Mouse (Mus musculus): Measurements from ENCODE around the gene Crtam. TPM values are rescaled to one million over a fixed set of nuclear protein-coding genes. Genes with fewer than 3 reads are reported as not detected.

Gene Crtam
- polyA plus RNA-seq, 1 experiment, result not detected

DNA sequence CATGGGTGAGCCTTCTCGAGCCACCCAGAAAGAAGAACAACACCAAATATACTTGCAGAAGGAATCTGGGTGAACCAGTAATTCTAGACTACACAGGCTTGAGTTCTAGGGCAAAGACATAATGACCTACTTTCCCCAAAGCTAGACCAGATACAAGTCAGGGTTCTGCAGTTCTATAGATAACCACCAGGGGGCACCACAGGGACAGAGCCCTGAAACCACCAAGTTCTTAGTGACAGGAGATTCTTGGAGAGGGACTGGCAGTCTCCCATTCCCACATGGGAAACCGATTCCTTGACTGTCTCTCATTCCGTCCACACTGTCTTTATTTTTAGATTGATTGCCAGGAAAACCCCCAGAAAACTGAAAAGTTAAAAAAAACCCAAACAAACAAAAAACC is 40.2 kb upstream of the Crtam start:
- Histone ChIP-seq H3K27ac (ENCODE audit: insufficient read depth, low read length) (no peak overlapping the region), H3K4me1 (ENCODE audit: control insufficient read depth, insufficient read depth, low read length) (peaks cover 4% of the 10 kb centered on the region; the same call in 1 of the 2 replicates), H3K4me3 (ENCODE audit: insufficient read depth, low read length) (no peak overlapping the region)
- peak; percentile 9; the same call in 1 of the 2 replicates for TF ChIP-seq CTCF (IDR thresholded peaks at IDR 0.05; ENCODE audit: borderline replicate concordance, insufficient read depth, low read length)
- TF ChIP-seq POLR2A (IDR thresholded peaks at IDR 0.05; ENCODE audit: low read depth, low read length), result no peak

GRCm38 (mm10) chr9:41043641-41044040 is 39.2 kb upstream of the Crtam start:
- Histone ChIP-seq H3K4me1 (ENCODE audit: control insufficient read depth, insufficient read depth, low read length) (peaks cover under 1% of the 10 kb centered on the region; the same call in 1 of the 2 replicates), H3K4me3 (ENCODE audit: insufficient read depth, low read length) (no peak overlapping the region), H3K27ac (ENCODE audit: insufficient read depth, low read length) (no peak overlapping the region)
- TF ChIP-seq CTCF (IDR thresholded peaks at IDR 0.05; ENCODE audit: borderline replicate concordance, insufficient read depth, low read length) (no peak), POLR2A (IDR thresholded peaks at IDR 0.05; ENCODE audit: low read depth, low read length) (no peak)

- Histone ChIP-seq H3K4me3 (ENCODE audit: insufficient read depth, low read length) (no peak overlapping the region), H3K4me1 (ENCODE audit: control insufficient read depth, insufficient read depth, low read length) (no peaks in the 10 kb centered on the region), H3K27ac (ENCODE audit: insufficient read depth, low read length) (no peak overlapping the region)
- no peak for TF ChIP-seq POLR2A (IDR thresholded peaks at IDR 0.05; ENCODE audit: low read depth, low read length)
Measured at GRCm38 (mm10) chr9:41041404-41041803, 37.0 kb upstream of the Crtam start.

- H3K4me3 ChIP-seq (ENCODE audit: insufficient read depth, low read length), result no peak overlapping the region
- no peak overlapping the region for H3K27ac ChIP-seq (ENCODE audit: insufficient read depth, low read length)
- no peaks in the 10 kb centered on the region for H3K4me1 ChIP-seq (ENCODE audit: control insufficient read depth, insufficient read depth, low read length)
- TF ChIP-seq POLR2A (IDR thresholded peaks at IDR 0.05; ENCODE audit: low read depth, low read length) (no peak), CTCF (IDR thresholded peaks at IDR 0.05; ENCODE audit: borderline replicate concordance, insufficient read depth, low read length) (no peak)
Measured at GRCm38 (mm10) chr9:41038150-41038664, 33.8 kb upstream of the Crtam start.

- Histone ChIP-seq H3K4me3 (ENCODE audit: insufficient read depth, low read length) (no peak overlapping the region), H3K4me1 (ENCODE audit: control insufficient read depth, insufficient read depth, low read length) (no peaks in the 10 kb centered on the region), H3K27ac (ENCODE audit: insufficient read depth, low read length) (no peak overlapping the region)
- TF ChIP-seq CTCF (IDR thresholded peaks at IDR 0.05; ENCODE audit: borderline replicate concordance, insufficient read depth, low read length) (no peak), POLR2A (IDR thresholded peaks at IDR 0.05; ENCODE audit: low read depth, low read length) (no peak)
Measured at GRCm38 (mm10) chr9:41031590-41032489, 27.4 kb upstream of the Crtam start.

- H3K27ac ChIP-seq (ENCODE audit: insufficient read depth, low read length), result no peak overlapping the region
- TF ChIP-seq POLR2A (IDR thresholded peaks at IDR 0.05; ENCODE audit: low read depth, low read length), result no peak
- TF ChIP-seq CTCF (IDR thresholded peaks at IDR 0.05; ENCODE audit: borderline replicate concordance, insufficient read depth, low read length), result no peak
- no peak overlapping the region for H3K4me3 ChIP-seq (ENCODE audit: insufficient read depth, low read length)
- no peaks in the 10 kb centered on the region for H3K4me1 ChIP-seq (ENCODE audit: control insufficient read depth, insufficient read depth, low read length)
Measured at GRCm38 (mm10) chr9:41029827-41030226, 25.4 kb upstream of the Crtam start.

- H3K27ac ChIP-seq (ENCODE audit: insufficient read depth, low read length), result no peak overlapping the region
- TF ChIP-seq CTCF (IDR thresholded peaks at IDR 0.05; ENCODE audit: borderline replicate concordance, insufficient read depth, low read length), result peak; percentile 49; the same call in 1 of the 2 replicates
- no peak for TF ChIP-seq POLR2A (IDR thresholded peaks at IDR 0.05; ENCODE audit: low read depth, low read length)
- no peaks in the 10 kb centered on the region for H3K4me1 ChIP-seq (ENCODE audit: control insufficient read depth, insufficient read depth, low read length)
- no peak overlapping the region for H3K4me3 ChIP-seq (ENCODE audit: insufficient read depth, low read length)
Measured at GRCm38 (mm10) chr9:41028470-41028869, 24.0 kb upstream of the Crtam start.

DNA sequence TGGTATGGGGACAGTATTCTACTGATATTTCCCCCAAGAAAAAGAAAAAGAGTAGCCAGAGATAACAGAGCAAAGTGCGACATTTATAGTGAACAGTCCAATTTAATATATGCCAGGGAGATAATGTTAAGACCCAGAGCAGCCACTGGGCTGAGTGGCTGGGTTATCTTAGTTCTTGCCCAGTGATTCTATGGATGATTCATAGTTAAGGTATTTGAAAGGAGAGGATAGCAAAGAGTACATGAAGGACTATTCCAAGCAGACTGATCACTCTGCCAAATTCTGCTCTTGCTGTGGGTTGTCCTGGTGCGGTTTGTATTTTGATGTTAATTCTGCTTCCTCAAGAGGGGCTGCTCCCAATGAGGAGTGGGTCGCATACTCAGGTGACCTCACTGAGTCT is 17.3 kb upstream of the Crtam start:
- H3K4me1 ChIP-seq (ENCODE audit: control insufficient read depth, insufficient read depth, low read length), result peaks cover 3% of the 10 kb centered on the region; the same call in 1 of the 2 replicates
- no peak for TF ChIP-seq CTCF (IDR thresholded peaks at IDR 0.05; ENCODE audit: borderline replicate concordance, insufficient read depth, low read length)
- no peak for TF ChIP-seq POLR2A (IDR thresholded peaks at IDR 0.05; ENCODE audit: low read depth, low read length)
- peak overlapping the region; percentile 84 for H3K27ac ChIP-seq (ENCODE audit: insufficient read depth, low read length)
- no peak overlapping the region for H3K4me3 ChIP-seq (ENCODE audit: insufficient read depth, low read length)

DNA sequence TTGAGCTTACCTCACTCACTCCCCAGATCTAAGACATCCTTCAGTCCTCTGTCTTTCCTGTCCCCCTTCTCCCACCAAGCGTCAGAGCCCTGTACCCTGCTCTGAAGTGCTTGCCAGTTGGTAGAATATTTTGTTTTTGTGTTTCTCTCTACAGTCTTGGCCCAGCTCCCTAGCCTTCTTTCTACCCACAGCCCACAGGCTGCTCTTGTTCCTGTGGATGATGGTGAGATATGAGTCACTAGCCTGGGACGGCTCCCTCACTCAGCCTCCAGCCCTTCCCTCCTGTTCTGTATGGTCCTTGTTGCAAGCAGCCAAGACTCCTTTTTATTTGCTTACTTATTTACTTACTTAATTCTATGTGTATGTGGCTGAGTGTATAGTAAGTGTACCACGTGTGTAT is 16.1 kb upstream of the Crtam start:
- peak overlapping the region; percentile 1; the same call in 1 of the 2 replicates for H3K27ac ChIP-seq (ENCODE audit: insufficient read depth, low read length)
- no peak for TF ChIP-seq POLR2A (IDR thresholded peaks at IDR 0.05; ENCODE audit: low read depth, low read length)
- no peak for TF ChIP-seq CTCF (IDR thresholded peaks at IDR 0.05; ENCODE audit: borderline replicate concordance, insufficient read depth, low read length)
- H3K4me3 ChIP-seq (ENCODE audit: insufficient read depth, low read length), result no peak overlapping the region
- peaks cover 3% of the 10 kb centered on the region; the same call in 1 of the 2 replicates for H3K4me1 ChIP-seq (ENCODE audit: control insufficient read depth, insufficient read depth, low read length)

DNA sequence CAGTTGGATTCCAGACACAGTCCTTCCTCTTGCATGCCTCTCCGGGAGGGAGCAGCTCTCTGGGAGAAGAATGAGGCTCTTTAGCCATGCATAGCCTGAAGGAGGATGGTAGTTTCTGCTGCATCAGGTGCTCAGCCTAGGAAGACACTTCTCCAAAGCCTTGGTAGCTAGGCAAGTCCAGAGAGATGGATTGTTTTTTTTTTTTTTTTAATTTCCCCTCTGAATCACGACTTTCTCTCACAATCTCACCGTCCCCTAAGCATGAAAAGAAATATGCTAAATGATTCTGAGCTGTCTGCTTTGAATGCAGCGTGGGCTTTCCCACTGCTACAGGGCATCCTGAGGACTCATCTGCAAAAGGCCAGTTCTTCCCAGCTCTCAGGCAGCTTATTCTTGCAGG is 10.1 kb upstream of the Crtam start:
- no peaks in the 10 kb centered on the region for H3K4me1 ChIP-seq (ENCODE audit: control insufficient read depth, insufficient read depth, low read length)
- no peak overlapping the region for H3K27ac ChIP-seq (ENCODE audit: insufficient read depth, low read length)
- H3K4me3 ChIP-seq (ENCODE audit: insufficient read depth, low read length), result no peak overlapping the region
- TF ChIP-seq POLR2A (IDR thresholded peaks at IDR 0.05; ENCODE audit: low read depth, low read length) (no peak), CTCF (IDR thresholded peaks at IDR 0.05; ENCODE audit: borderline replicate concordance, insufficient read depth, low read length) (no peak)

All from embryonic fibroblast, embryonic 13.5 days (primary cell).